Mouse (Mus musculus) adrenal gland, adult 18-20 months (tissue): ENCODE results near the gene Fbxw25. TPM values are rescaled to one million over a fixed set of nuclear protein-coding genes. Genes with fewer than 3 reads are reported as not detected.
"Not testable (repeated sequence)": the region's sequence is repeated elsewhere in the genome, so short reads cannot be mapped to it uniquely, and the experiment has no call there.

ENCODE experiments used
- DNase-seq, 2 experiments: peaks; one replicate each; pipeline ENCODE4 v3.0.0; 2021 to 2022; ENCODE audit warnings: low spot score in 2 of 2
- long read RNA-seq, 2 experiments: library from polyadenylated mRNA; stranded (forward); transcript quantifications; one replicate each; pipeline ENCODE4 v2.0.0; 2021
- total RNA-seq, 2 experiments: library from RNA; stranded (reverse); gene quantifications; 1 replicate in 1 of 2; 2 replicates in 1 of 2; pipeline ENCODE4 v1.2.3; 2021

Fbxw25 gene
- not detected for total RNA-seq
- long read RNA-seq, experiment 1, result 0 reads
- long read RNA-seq, experiment 2, result 0 reads

GRCm38 (mm10) chr9:109664552-109664951, at the start of gene Fbxw25:
Fbxw25 (minus strand) TSS chr9:109664652.
- not testable (repeated sequence) for DNase-seq

GRCm38 (mm10) chr9:109702600-109702999, 38.1 kb upstream of the Fbxw25 start, which contains the start of gene Fbxw18:
Fbxw18 (minus strand) TSS chr9:109702700.
- not testable (repeated sequence) for DNase-seq

- DNase-seq, result peak; percentile 57
These were observed 20.8 kb upstream of the Fbxw25 start for GRCm38 (mm10) chr9:109685299-109685698.

GRCm38 (mm10) chr9:109625957-109626356, 38.5 kb downstream of the Fbxw25 start, which contains the start of gene Fbxw24:
Fbxw24 (minus strand) TSS chr9:109626057.
- DNase-seq, result not testable (repeated sequence)

- peak; percentile 35 to 53 for DNase-seq
These were observed 57.6 kb downstream of the Fbxw25 start for GRCm38 (mm10) chr9:109606837-109607236.

- DNase-seq, result not testable (repeated sequence)
These were observed 62.3 kb downstream of the Fbxw25 start for GRCm38 (mm10) chr9:109602128-109602527.

GRCm38 (mm10) chr9:109597226-109597625, 67.2 kb downstream of the Fbxw25 start:
- no peak for DNase-seq

Other genes starting within 250 kb of the Fbxw25 start
- not detected for gene Fbxw16, start 215.5 kb downstream of the Fbxw25 start, total RNA-seq
- not detected for gene Fbxw19, start 168.8 kb downstream of the Fbxw25 start, total RNA-seq
- gene Fbxw15, start 96.4 kb downstream of the Fbxw25 start, total RNA-seq, result not detected
- gene Fbxw24, start 38.6 kb downstream of the Fbxw25 start, total RNA-seq, result not detected
- not detected for gene Fbxw18, start 38.0 kb upstream of the Fbxw25 start, total RNA-seq
- gene Fbxw26, start 81.4 kb upstream of the Fbxw25 start, total RNA-seq, result not detected
- not detected for gene Fbxw27, start 126.0 kb upstream of the Fbxw25 start, total RNA-seq
- 10 to 100 TPM; 18.1 to 18.5 TPM for gene Spink8, start 147.6 kb upstream of the Fbxw25 start, total RNA-seq
- gene Nme6, start 168.1 kb upstream of the Fbxw25 start, total RNA-seq, result 10 to 100 TPM; 14.7 to 15.5 TPM
- gene Camp, start 185.0 kb upstream of the Fbxw25 start, total RNA-seq, result under 1 TPM in 1 of 2 experiments, not detected in 1; 0.70 TPM
- gene Cdc25a, start 210.9 kb upstream of the Fbxw25 start, total RNA-seq, result 10 to 100 TPM; 10.9 to 14.1 TPM